In genomic region chr7:70823020-70823419, GRCm38 (mm10) we compare ENCODE assay signal across 10 mouse cellular contexts.
DNase-seq lines count a peak whose midpoint lies in the region; ATAC-seq and TF ChIP-seq lines count a peak whose summit lies in the region.
"Had no signal": no experiment of that assay in that cellular context is flagged by ENCODE, and none has a peak within 500 bp of the region (broad histone marks: within the 10 kb centered on the region; RNA-seq: fewer than 3 reads in every experiment).

No protein-coding gene starts in this region.

- H3K27ac ChIP-seq in intestine, embryonic 14.5 days (ENCODE audit: low read depth): peak overlapping the region; percentile 38; the same call in 1 of the 2 replicates
- H3K27ac ChIP-seq in intestine, postnatal 0 days (ENCODE audit: low read depth, low read length): no peak overlapping the region
- H3K27ac ChIP-seq in embryonic facial prominence, embryonic 11.5 days (replicated peaks; ENCODE audit: low read depth, low read length): peak overlapping the region; percentile 56; the same call in 1 of the 2 replicates
- H3K27ac ChIP-seq in hindbrain, embryonic 15.5 days (replicated peaks): no peak overlapping the region
- H3K27ac ChIP-seq in limb, embryonic 11.5 days (replicated peaks; ENCODE audit: low read depth, low read length): no peak overlapping the region
- no peak overlapping the region for H3K27ac ChIP-seq in forebrain, embryonic 11.5 days (ENCODE audit: low read depth, low read length)
- H3K27ac ChIP-seq: liver, embryonic 13.5 days had no signal

- H3K4me1 ChIP-seq in intestine, embryonic 14.5 days (replicated peaks; ENCODE audit: control insufficient read depth, insufficient read depth, low read length): peaks cover 9% of the 10 kb centered on the region; the same call in 1 of the 2 replicates
- H3K4me1 ChIP-seq in intestine, postnatal 0 days (replicated peaks; ENCODE audit: control insufficient read depth, insufficient read depth, low read length): no peaks in the 10 kb centered on the region
- H3K4me1 ChIP-seq in embryonic facial prominence, embryonic 11.5 days (ENCODE audit: control insufficient read depth, insufficient read depth, low read length): no peaks in the 10 kb centered on the region
- no peaks in the 10 kb centered on the region; the same call in 1 of the 2 replicates for H3K4me1 ChIP-seq in hindbrain, embryonic 15.5 days (replicated peaks)
- peaks cover 4% of the 10 kb centered on the region; the same call in 1 of the 2 replicates for H3K4me1 ChIP-seq in limb, embryonic 11.5 days (ENCODE audit: control insufficient read depth, insufficient read depth, low read length)
- no peaks in the 10 kb centered on the region for H3K4me1 ChIP-seq in forebrain, embryonic 11.5 days (replicated peaks; ENCODE audit: control insufficient read depth, insufficient read depth, low read length)
- H3K4me1 ChIP-seq: liver, embryonic 13.5 days had no signal

- H3K9ac ChIP-seq in intestine, embryonic 14.5 days (ENCODE audit: low read length): no peak overlapping the region
- H3K9ac ChIP-seq in intestine, postnatal 0 days (ENCODE audit: low read depth, low read length): no peak overlapping the region
- no peak overlapping the region for H3K9ac ChIP-seq in embryonic facial prominence, embryonic 11.5 days (replicated peaks; ENCODE audit: low read length)
- H3K9ac ChIP-seq in hindbrain, embryonic 15.5 days: no peak overlapping the region
- H3K9ac ChIP-seq in limb, embryonic 11.5 days (ENCODE audit: low read length): no peak overlapping the region
- H3K9ac ChIP-seq in forebrain, embryonic 11.5 days (ENCODE audit: low read length): no peak overlapping the region
- H3K9ac ChIP-seq: liver, embryonic 13.5 days had no signal

- H3K27me3 ChIP-seq in intestine, embryonic 14.5 days (replicated peaks; ENCODE audit: control insufficient read depth, insufficient read depth, low read length): no peaks in the 10 kb centered on the region
- no peaks in the 10 kb centered on the region for H3K27me3 ChIP-seq in intestine, postnatal 0 days (replicated peaks; ENCODE audit: control insufficient read depth, insufficient read depth, low read length)
- H3K27me3 ChIP-seq in embryonic facial prominence, embryonic 11.5 days (ENCODE audit: control insufficient read depth, insufficient read depth, low read length): no peaks in the 10 kb centered on the region; the same call in 1 of the 2 replicates
- H3K27me3 ChIP-seq in hindbrain, embryonic 15.5 days: no peaks in the 10 kb centered on the region
- H3K27me3 ChIP-seq in limb, embryonic 11.5 days (ENCODE audit: control insufficient read depth, insufficient read depth, low read length): 0 out of 2 replicates have a peak, but pooled peaks cover 2% of the 10 kb centered on the region
- no peaks in the 10 kb centered on the region for H3K27me3 ChIP-seq in forebrain, embryonic 11.5 days (ENCODE audit: control insufficient read depth, insufficient read depth, low read length)
- H3K27me3 ChIP-seq: liver, embryonic 13.5 days had no signal

- no peaks in the 10 kb centered on the region for H3K36me3 ChIP-seq in intestine, embryonic 14.5 days (ENCODE audit: control insufficient read depth, insufficient read depth, low read length)
- H3K36me3 ChIP-seq in intestine, postnatal 0 days (ENCODE audit: control insufficient read depth, insufficient read depth): no peaks in the 10 kb centered on the region
- no peaks in the 10 kb centered on the region for H3K36me3 ChIP-seq in embryonic facial prominence, embryonic 11.5 days (replicated peaks; ENCODE audit: control insufficient read depth, insufficient read depth, low read depth, low read length)
- no peaks in the 10 kb centered on the region for H3K36me3 ChIP-seq in hindbrain, embryonic 15.5 days
- H3K36me3 ChIP-seq in limb, embryonic 11.5 days (ENCODE audit: control insufficient read depth, insufficient read depth, low read length): no peaks in the 10 kb centered on the region
- H3K36me3 ChIP-seq in forebrain, embryonic 11.5 days (ENCODE audit: control insufficient read depth, insufficient read depth, low read length): no peaks in the 10 kb centered on the region
- H3K36me3 ChIP-seq: G1E; liver, embryonic 13.5 days had no signal

- no peaks in the 10 kb centered on the region for H3K9me3 ChIP-seq in intestine, embryonic 14.5 days (ENCODE audit: control insufficient read depth, low read length)
- H3K9me3 ChIP-seq in intestine, postnatal 0 days (ENCODE audit: control insufficient read depth): no peaks in the 10 kb centered on the region
- no peaks in the 10 kb centered on the region for H3K9me3 ChIP-seq in embryonic facial prominence, embryonic 11.5 days (replicated peaks; ENCODE audit: control insufficient read depth, low read length)
- no peaks in the 10 kb centered on the region for H3K9me3 ChIP-seq in hindbrain, embryonic 15.5 days
- no peaks in the 10 kb centered on the region for H3K9me3 ChIP-seq in limb, embryonic 11.5 days (ENCODE audit: control insufficient read depth, low read length)
- H3K9me3 ChIP-seq in forebrain, embryonic 11.5 days (ENCODE audit: control insufficient read depth, low read length): no peaks in the 10 kb centered on the region
- H3K9me3 ChIP-seq: liver, embryonic 13.5 days had no signal

- peak overlapping the region; percentile 43 for H3K4me2 ChIP-seq in intestine, embryonic 14.5 days (ENCODE audit: low read length)
- no peak overlapping the region; the same call in 1 of the 2 replicates for H3K4me2 ChIP-seq in intestine, postnatal 0 days (replicated peaks; ENCODE audit: low read depth)
- H3K4me2 ChIP-seq in embryonic facial prominence, embryonic 11.5 days (ENCODE audit: low read depth, low read length): no peak overlapping the region; the same call in 1 of the 2 replicates
- peak overlapping the region; percentile 36 for H3K4me2 ChIP-seq in hindbrain, embryonic 15.5 days
- H3K4me2 ChIP-seq in limb, embryonic 11.5 days (ENCODE audit: low read depth, severe bottlenecking): 0 out of 2 replicates have a peak overlapping the region, but pooled peaks have one; percentile 5
- no peak overlapping the region for H3K4me2 ChIP-seq in forebrain, embryonic 11.5 days (ENCODE audit: low read depth, low read length, severe bottlenecking)
- H3K4me2 ChIP-seq: liver, embryonic 13.5 days had no signal

- DNase-seq in intestine, embryonic 14.5 days (ENCODE audit: low spot score): no peak
- peak; percentile 82 for DNase-seq in embryonic facial prominence, embryonic 11.5 days (ENCODE audit: low spot score)
- DNase-seq in limb, embryonic 11.5 days (ENCODE audit: low spot score): peak; percentile 44
- no peak for DNase-seq in adrenal gland, postnatal 14 days
- DNase-seq in layer of hippocampus, postnatal 14 days (ENCODE audit: low spot score in 2 of 2): no peak
- no peak for DNase-seq in forebrain, embryonic 11.5 days (ENCODE audit: low spot score)
- DNase-seq: liver, embryonic 13.5 days had no signal

- 18% methylated on average over 11 of the region's 11 CpGs for WGBS in intestine, embryonic 14.5 days
- 44% methylated on average over 11 of the region's 11 CpGs for WGBS in intestine, postnatal 0 days
- WGBS in embryonic facial prominence, embryonic 11.5 days: 28% methylated on average over 11 of the region's 11 CpGs
- 39% methylated on average over 11 of the region's 11 CpGs for WGBS in hindbrain, embryonic 15.5 days
- WGBS in limb, embryonic 11.5 days: 12% methylated on average over 11 of the region's 11 CpGs
- WGBS in forebrain, embryonic 11.5 days: 65% methylated on average over 11 of the region's 11 CpGs

- no peak for TF ChIP-seq CTCF in intestine, postnatal 0 days (IDR thresholded peaks at IDR 0.05; ENCODE audit: low read depth)

- ATAC-seq in intestine, embryonic 14.5 days (replicated peaks; ENCODE audit: low FRiP score, low TSS enrichment, low read depth): no peak
- ATAC-seq in intestine, postnatal 0 days: no peak
- ATAC-seq in embryonic facial prominence, embryonic 11.5 days (replicated peaks; ENCODE audit: insufficient number of reproducible peaks, low FRiP score, low TSS enrichment, low read depth): no peak
- no peak for ATAC-seq in hindbrain, embryonic 15.5 days (ENCODE audit: low FRiP score, low read depth)
- ATAC-seq in limb, embryonic 11.5 days (ENCODE audit: insufficient number of reproducible peaks, low FRiP score, low TSS enrichment, low read depth): no peak
- no peak for ATAC-seq in forebrain, embryonic 11.5 days (replicated peaks; ENCODE audit: low FRiP score)

- 0 out of 2 replicates have a peak overlapping the region, but pooled peaks have one; percentile 2 for H3K4me3 ChIP-seq in intestine, embryonic 14.5 days (ENCODE audit: low read depth, low read length)
- H3K4me3 ChIP-seq in intestine, postnatal 0 days (ENCODE audit: low read depth, low read length): no peak overlapping the region; the same call in 1 of the 2 replicates
- H3K4me3 ChIP-seq in embryonic facial prominence, embryonic 11.5 days (ENCODE audit: low read depth, low read length): no peak overlapping the region
- peak overlapping the region; percentile 15; the same call in 1 of the 2 replicates for H3K4me3 ChIP-seq in hindbrain, embryonic 15.5 days
- no peak overlapping the region for H3K4me3 ChIP-seq in limb, embryonic 11.5 days (ENCODE audit: low read depth, low read length)
- no peak overlapping the region for H3K4me3 ChIP-seq in forebrain, embryonic 11.5 days (ENCODE audit: low read depth, low read length)
- H3K4me3 ChIP-seq: liver, embryonic 13.5 days had no signal

Comparison
In these comparisons a context has a peak if more than half of its experiments do, and no peak if none do; other contexts are left out.
1. H3K27ac ChIP-seq: peak in intestine, embryonic 14.5 days (single experiment) and embryonic facial prominence, embryonic 11.5 days (single experiment); none in intestine, postnatal 0 days (single experiment), hindbrain, embryonic 15.5 days (single experiment), limb, embryonic 11.5 days (single experiment) and forebrain, embryonic 11.5 days (single experiment).
2. H3K4me2 ChIP-seq: peak in intestine, embryonic 14.5 days (single experiment), hindbrain, embryonic 15.5 days (single experiment) and limb, embryonic 11.5 days (single experiment); none in intestine, postnatal 0 days (single experiment), embryonic facial prominence, embryonic 11.5 days (single experiment) and forebrain, embryonic 11.5 days (single experiment).
3. H3K4me3 ChIP-seq: peak in intestine, embryonic 14.5 days (single experiment) and hindbrain, embryonic 15.5 days (single experiment); none in intestine, postnatal 0 days (single experiment), embryonic facial prominence, embryonic 11.5 days (single experiment), limb, embryonic 11.5 days (single experiment) and forebrain, embryonic 11.5 days (single experiment).
4. DNase-seq: peak in embryonic facial prominence, embryonic 11.5 days (single experiment) and limb, embryonic 11.5 days (single experiment); none in intestine, embryonic 14.5 days (single experiment), adrenal gland, postnatal 14 days (single experiment), layer of hippocampus, postnatal 14 days (0 of 2) and forebrain, embryonic 11.5 days (single experiment).